Mouse (Mus musculus): ENCODE results near the gene Cpn1.

- no peak for TF ChIP-seq CTCF (IDR thresholded peaks at IDR 0.05; ENCODE audit: borderline replicate concordance, control insufficient read depth, extremely low read depth, insufficient read depth, low read length, poor library complexity)
- TF ChIP-seq POLR2A (IDR thresholded peaks at IDR 0.05; ENCODE audit: control insufficient read depth, extremely low read depth, insufficient read depth, low read length, poor library complexity), result no peak
These were observed 20.8 kb upstream of the Cpn1 start for GRCm38 (mm10) chr19:44007186-44007585.
